Mouse (Mus musculus): ENCODE results near the gene Dgkd.

The Dgkd gene

GRCm38 (mm10) chr1:87936075-87936474 is 83.0 kb downstream of the Dgkd start:
- DNase-seq (ENCODE audit: low spot score): no peak

DNA sequence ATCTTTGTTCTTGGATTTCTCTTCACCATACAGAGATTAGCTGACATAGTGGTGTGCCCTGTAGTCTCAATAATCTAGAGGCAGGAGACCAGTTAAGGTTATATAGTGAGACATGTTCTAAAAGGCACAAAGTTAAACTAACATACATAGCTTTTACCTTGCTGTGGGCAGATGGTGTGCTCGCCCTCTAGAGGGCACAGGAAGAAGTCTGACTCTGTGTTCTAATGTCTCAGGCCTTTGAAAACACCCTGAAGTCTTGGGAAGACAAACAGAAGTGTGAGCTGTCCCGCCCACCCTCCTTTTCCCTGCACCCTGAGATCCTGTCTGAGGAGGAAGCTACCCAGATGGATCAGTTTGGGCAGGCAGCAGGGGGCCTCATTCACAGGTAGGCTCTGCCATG is 83.4 kb downstream of the Dgkd start:
- DNase-seq (ENCODE audit: low spot score): no peak

GRCm38 (mm10) chr1:87941765-87942164 is 88.7 kb downstream of the Dgkd start:
- no peak for DNase-seq (ENCODE audit: low spot score)

- no peak for DNase-seq (ENCODE audit: low spot score)
Observed at GRCm38 (mm10) chr1:87947681-87948091, 94.6 kb downstream of the Dgkd start.

DNA sequence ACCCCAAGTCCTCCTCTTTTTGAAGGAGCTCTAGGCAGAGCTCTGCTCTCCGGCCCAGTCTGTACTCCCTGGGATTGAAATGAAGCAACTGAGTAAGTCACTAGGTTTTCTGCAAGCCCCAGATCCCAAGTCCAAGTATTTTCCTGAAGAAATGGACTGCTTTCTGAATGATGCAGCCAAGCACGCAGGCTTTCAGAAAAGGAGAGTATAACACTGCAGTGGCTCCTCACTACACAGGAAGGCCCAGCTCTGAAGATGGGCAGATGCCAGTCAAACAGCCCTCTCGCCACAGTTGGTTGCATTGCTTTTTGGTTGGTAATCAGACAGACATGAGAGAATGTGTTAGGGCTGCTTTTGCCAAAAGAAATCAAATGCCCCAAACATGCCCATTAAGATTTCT is 98.6 kb downstream of the Dgkd start:
- DNase-seq (ENCODE audit: low spot score): no peak

DNA sequence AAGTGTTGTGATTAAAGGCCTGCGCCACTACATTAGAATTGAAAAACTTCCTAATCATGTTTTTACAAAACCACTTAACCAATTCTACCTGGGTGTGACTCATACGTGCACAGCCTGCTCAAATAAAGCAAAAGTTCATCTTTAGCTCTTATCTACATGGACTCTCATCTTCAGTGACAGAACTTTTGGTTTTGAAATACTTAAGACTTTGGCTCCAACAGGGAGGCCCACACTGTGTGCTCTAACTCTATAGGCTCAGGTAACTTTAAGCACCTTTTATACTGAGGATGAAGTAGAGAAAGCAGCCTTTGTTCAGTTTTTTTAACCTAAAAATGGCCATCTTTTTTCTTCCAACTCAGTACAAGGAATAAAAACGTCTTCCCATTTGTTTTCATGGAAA is 100.0 kb downstream of the Dgkd start:
- DNase-seq (ENCODE audit: low spot score): no peak

DNA sequence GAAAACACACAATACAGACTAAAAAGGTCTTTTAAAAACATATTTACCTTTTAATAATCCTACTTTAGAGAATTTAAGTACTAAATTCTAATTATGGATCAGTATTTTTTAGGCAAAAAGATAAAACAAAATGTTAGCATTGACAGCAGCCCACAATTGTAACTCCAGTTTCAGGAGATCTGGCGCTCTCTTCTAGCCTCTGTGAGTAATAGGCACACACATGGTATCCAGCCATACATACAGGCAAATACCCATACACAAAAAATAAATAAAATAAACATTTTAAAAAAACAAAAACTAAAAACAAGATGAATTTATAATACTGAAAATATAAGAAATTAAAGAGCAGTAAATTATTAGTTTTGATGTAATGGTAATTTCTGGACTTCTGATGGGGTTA is 105.8 kb downstream of the Dgkd start:
- DNase-seq (ENCODE audit: low spot score): no peak

GRCm38 (mm10) chr1:87959532-87959931 is 106.4 kb downstream of the Dgkd start:
- DNase-seq (ENCODE audit: low spot score): no peak

GRCm38 (mm10) chr1:87959998-87960431 is 106.9 kb downstream of the Dgkd start:
- no peak for DNase-seq (ENCODE audit: low spot score)

GRCm38 (mm10) chr1:87960752-87961151 is 107.7 kb downstream of the Dgkd start:
- DNase-seq (ENCODE audit: low spot score): no peak

- no peak for DNase-seq (ENCODE audit: low spot score)
Observed at GRCm38 (mm10) chr1:87961459-87962167, 108.5 kb downstream of the Dgkd start.

DNA sequence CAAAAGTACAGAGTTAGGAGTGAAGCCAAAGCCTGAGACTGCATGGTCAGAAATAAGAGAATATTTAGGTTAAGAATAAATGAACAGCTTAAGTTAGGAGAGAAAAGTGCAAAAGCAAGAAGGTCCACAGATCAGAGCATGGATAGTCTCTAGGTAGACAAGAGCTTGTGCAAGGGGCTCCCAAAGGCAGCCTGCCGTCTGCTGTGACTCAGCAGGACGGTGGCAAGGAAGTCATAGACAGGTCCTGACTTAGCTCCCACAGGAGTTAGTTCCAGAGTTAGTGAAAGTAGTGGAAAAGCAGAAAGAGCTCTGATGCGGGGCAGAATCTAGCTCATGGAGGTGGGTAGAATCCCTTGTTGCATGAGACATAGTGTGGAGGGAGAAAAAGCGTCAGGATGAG is 117.3 kb downstream of the Dgkd start:
- no peak for DNase-seq (ENCODE audit: low spot score)

- DNase-seq (ENCODE audit: low spot score): no peak
Observed at GRCm38 (mm10) chr1:87982291-87982690, 129.2 kb downstream of the Dgkd start.

DNA sequence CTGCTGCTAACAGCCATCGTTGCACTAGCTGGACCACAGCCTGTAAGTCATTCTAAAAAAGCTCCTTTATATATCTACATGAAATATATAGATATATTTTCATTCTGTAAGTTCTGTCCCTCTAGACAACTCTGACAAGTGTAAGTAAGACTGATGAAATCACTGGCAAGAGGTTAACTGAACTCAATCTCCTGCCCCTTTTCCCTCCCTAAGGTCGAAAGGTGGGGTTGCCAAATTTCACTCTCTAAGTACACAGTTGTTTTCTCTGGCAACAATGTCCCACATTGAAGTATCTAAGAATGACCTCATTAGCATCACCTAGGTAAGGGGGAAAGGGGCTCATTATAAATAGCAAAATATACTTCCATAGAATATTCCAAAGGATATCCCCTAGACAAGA is 139.6 kb downstream of the Dgkd start:
- DNase-seq (ENCODE audit: low spot score): no peak

Measured in ovary, postnatal 14 days (tissue).